Mouse (Mus musculus) hindbrain, embryonic 14.5 days (tissue): ENCODE results near the gene Stk38. TPM values are rescaled to one million over a fixed set of nuclear protein-coding genes. Genes with fewer than 3 reads are reported as not detected.

Experiments used
- ATAC-seq: fragments of 200-750 bp; cut with Nextera tagmentation; 2 replicates; pipeline ENCODE4 v1.8.0; 2017; ENCODE audit warnings: moderate number of reproducible peaks, mild to moderate bottlenecking, moderate TSS enrichment, moderate library complexity; ENCODE audit not compliant: low FRiP score
- DNase-seq: peaks from one replicate; pipeline ENCODE4 v3.0.0-alpha.2; 2015; ENCODE audit warnings: low spot score
- H3K27ac ChIP-seq: fragments of 300-500 bp; sonication (generic); 2 replicates; pipeline ENCODE4 v1.5.1; 2014; ENCODE audit warnings: mild to moderate bottlenecking, moderate library complexity
- H3K27me3 ChIP-seq: fragments of 300-500 bp; sonication (generic); 2 replicates; pipeline ENCODE4 v1.6.1; 2014; ENCODE audit warnings: mild to moderate bottlenecking, low read length, mixed read lengths; ENCODE audit not compliant: control insufficient read depth, insufficient read depth
- H3K36me3 ChIP-seq: fragments of 300-500 bp; sonication (generic); replicated peaks from 2 replicates; pipeline ENCODE4 v1.6.1; 2014; ENCODE audit not compliant: control insufficient read depth, insufficient read depth
- H3K4me1 ChIP-seq: fragments of 300-500 bp; sonication (generic); replicated peaks from 2 replicates; pipeline ENCODE4 v1.6.1; 2014; ENCODE audit warnings: antibody characterized with exemption, low read length, mixed read lengths; ENCODE audit not compliant: control insufficient read depth, insufficient read depth
- H3K4me2 ChIP-seq: fragments of 300-500 bp; sonication (generic); replicated peaks from 2 replicates; pipeline ENCODE4 v1.6.1; 2014; ENCODE audit warnings: mild to moderate bottlenecking, moderate library complexity
- H3K4me3 ChIP-seq: fragments of 300-500 bp; sonication (generic); replicated peaks from 2 replicates; pipeline ENCODE4 v1.5.1; 2014; ENCODE audit warnings: mild to moderate bottlenecking, low read length
- H3K9ac ChIP-seq: fragments of 300-500 bp; sonication (generic); 2 replicates; pipeline ENCODE4 v1.6.1; 2014
- H3K9me3 ChIP-seq: fragments of 300-500 bp; sonication (generic); 2 replicates; pipeline ENCODE4 v1.6.1; 2016; ENCODE audit warnings: low read length; ENCODE audit not compliant: control insufficient read depth
- WGBS: fragments of 180-500 bp; shearing (Covaris S2); extraction: QIAGEN DNeasy Blood & Tissue Kit; methylation state at CpG from one replicate; pipeline ENCODE4 v1.1.7; 2014; 5-methylcytosine and 5-hydroxymethylcytosine counted together
- polyA plus RNA-seq: library from polyadenylated mRNA; unstranded; fragments of >200 nt; fragmentation: Nextera tagmentation; extraction: Ambion mirVana; gene quantifications from 2 replicates; pipeline ENCODE4 v1.2.1, GENCODE M21; 2014

Gene Stk38
- polyA plus RNA-seq, 1 experiment from 2014 or later = 85.0 TPM

DNA sequence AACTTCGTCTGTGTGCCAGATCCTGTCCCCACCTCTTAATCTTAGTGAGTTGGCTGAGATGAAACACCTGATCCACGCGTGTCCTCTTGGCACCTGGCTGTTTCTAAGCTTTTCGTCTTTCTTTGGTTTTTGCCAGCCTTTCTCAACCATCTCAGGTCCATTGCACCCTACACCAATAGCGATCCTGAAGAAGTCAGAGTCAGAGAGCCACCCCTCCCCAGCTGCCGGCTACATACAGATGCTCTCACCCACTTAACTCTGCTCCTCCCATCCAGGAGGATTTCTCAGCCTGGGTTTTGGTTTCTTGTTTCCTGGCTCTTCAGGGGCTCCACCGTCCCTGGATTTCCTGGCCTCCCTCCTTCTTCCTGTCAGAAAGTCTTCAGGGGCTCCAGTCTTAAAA, 11.6 kb upstream of the Stk38 start:
- DNase-seq (no peak), ATAC-seq (no peak)
- Histone ChIP-seq H3K9ac (no peak overlapping the region), H3K27ac (no peak overlapping the region), H3K4me1 (no peaks in the 10 kb centered on the region), H3K4me3 (no peak overlapping the region), H3K9me3 (no peaks in the 10 kb centered on the region), H3K36me3 (no peaks in the 10 kb centered on the region), H3K27me3 (no peaks in the 10 kb centered on the region), H3K4me2 (no peak overlapping the region)
- WGBS = 83% methylated on average over 7 of the region's 7 CpGs

DNA sequence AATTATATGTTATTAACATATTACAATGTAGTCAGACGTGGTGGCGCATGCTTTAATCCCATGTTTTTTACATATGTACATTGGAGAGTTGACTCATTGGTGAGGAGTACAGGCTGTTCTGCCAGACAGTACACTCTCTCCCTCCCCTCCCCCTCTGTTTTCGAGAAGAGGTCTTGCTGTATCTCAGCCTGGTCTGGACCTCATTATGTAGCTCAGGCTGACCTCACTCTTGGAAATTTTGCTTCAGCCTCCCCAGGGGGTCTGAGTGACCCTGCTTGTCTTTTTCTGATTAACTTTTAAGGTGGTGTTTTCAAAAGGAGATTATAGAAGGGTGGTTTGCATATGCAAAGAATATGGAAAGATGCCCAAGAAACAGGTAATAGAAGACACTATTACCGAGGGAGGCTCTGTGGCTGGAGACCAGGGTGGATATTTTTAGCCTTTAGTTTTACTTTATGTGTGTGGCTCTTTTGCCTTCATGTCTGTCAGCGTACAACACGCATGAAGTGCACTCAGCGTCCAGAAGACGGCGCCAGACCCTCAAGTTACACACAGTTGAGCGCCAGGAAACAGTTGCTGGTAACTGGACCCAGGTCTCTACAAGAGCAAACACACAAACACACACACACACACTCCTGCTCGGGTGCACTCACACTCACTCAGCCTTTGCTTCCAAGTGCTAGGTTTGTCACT, 10.6 kb upstream of the Stk38 start:
- H3K27ac ChIP-seq = no peak overlapping the region
- no peak overlapping the region for H3K4me3 ChIP-seq
- H3K36me3 ChIP-seq = no peaks in the 10 kb centered on the region
- no peak overlapping the region for H3K4me2 ChIP-seq
- DNase-seq (no peak), ATAC-seq (no peak)
- 45% methylated on average over 11 of the region's 11 CpGs for WGBS
- H3K9ac ChIP-seq = no peak overlapping the region
- no peaks in the 10 kb centered on the region for H3K9me3 ChIP-seq
- no peaks in the 10 kb centered on the region for H3K27me3 ChIP-seq
- H3K4me1 ChIP-seq = no peaks in the 10 kb centered on the region

DNA sequence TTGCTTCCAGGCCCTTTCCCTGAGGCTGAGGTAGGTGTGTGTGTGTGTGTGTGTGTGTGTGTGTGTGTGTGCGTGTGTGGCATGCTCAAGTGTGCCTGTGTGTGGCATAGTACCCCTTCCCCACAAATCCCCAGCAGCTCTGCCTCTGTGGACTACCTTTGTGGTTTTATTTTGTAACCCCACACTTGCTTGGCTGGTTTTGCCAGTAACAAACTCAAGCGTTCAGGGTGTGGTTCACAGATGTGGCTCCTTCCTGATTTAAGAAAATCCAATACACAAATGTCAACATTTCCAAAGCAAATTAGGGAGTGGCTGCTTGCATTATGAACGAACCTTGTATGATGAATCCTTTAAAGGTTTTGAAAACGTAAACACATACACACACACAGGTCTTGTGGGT, 8.9 kb upstream of the Stk38 start:
- Histone ChIP-seq H3K9me3 (no peaks in the 10 kb centered on the region), H3K9ac (no peak overlapping the region), H3K4me1 (no peaks in the 10 kb centered on the region), H3K36me3 (no peaks in the 10 kb centered on the region), H3K4me2 (no peak overlapping the region), H3K27ac (no peak overlapping the region), H3K4me3 (no peak overlapping the region), H3K27me3 (no peaks in the 10 kb centered on the region)
- DNase-seq (no peak), ATAC-seq (no peak)
- WGBS = 87% methylated on average over 4 of the region's 4 CpGs

DNA sequence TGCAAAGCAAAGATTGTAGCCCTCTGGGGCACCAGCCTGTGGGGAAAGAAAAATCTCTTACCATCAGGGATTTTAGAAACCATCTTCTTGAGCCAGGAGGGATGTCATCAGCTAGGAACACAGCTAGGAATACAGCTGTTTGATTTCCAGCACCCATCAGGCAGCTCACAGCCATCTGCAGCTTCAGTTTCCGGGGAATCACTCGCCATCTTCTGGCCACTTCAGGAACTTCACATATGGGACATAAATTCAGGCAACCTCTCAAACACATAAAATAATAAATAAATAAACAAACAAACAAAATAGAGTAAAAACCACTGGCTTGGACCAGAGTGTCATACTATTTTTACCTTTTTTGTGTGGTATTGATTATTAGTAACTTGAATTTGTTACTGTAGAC, 7.8 kb upstream of the Stk38 start:
- no peak overlapping the region for H3K9ac ChIP-seq
- no peak overlapping the region for H3K4me2 ChIP-seq
- H3K27me3 ChIP-seq = no peaks in the 10 kb centered on the region
- WGBS = 24% methylated on average over 2 of the region's 2 CpGs
- H3K36me3 ChIP-seq = no peaks in the 10 kb centered on the region
- H3K27ac ChIP-seq = no peak overlapping the region
- ATAC-seq (no peak), DNase-seq (no peak)
- no peak overlapping the region for H3K4me3 ChIP-seq
- H3K9me3 ChIP-seq = no peaks in the 10 kb centered on the region
- H3K4me1 ChIP-seq = no peaks in the 10 kb centered on the region

DNA sequence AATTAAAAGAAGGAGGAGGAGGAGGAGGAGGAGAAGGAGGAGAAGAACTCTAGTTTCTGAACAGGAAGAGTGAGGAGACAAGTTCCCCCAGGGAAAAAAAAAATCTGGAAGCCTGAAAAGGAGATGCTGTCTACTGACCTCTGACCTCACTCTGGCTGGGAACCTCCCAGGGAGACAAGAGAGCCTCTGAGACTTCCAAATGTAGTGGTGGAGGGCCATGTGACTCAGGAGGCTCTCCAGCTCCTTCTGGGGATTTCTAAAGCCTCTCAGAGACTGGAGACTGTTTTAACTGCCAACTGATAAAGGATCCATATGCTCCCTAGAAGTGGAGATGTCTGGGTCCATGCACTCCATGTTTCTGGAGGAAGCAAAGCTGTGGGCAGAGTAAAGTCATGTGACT, 6.4 kb upstream of the Stk38 start:
- Histone ChIP-seq H3K9ac (no peak overlapping the region), H3K27me3 (no peaks in the 10 kb centered on the region), H3K27ac (no peak overlapping the region), H3K4me1 (no peaks in the 10 kb centered on the region), H3K36me3 (no peaks in the 10 kb centered on the region), H3K9me3 (no peaks in the 10 kb centered on the region), H3K4me3 (no peak overlapping the region), H3K4me2 (no peak overlapping the region)
- DNase-seq (no peak), ATAC-seq (no peak)

DNA sequence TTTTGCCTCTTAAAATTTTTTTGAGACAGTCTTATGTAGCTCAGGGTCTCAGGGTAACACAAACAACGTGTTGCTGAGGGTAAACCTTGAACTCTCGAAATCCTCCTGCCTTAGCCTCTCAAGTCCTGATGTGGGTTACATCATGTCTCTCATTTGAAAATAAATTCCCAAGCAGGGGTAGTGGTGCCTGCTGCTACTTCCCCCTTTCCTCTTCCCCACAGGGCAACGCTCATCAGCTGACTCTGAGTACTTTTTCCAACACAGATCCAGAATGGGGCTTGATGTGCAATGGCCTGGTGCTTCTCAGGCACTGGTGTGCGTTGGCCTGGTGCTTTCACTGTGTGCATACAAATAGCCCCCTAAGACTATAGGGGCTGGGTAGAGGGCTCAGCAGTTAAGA, 1.4 kb upstream of the Stk38 start:
- DNase-seq = no peak
- Histone ChIP-seq H3K9ac (no peak overlapping the region), H3K4me1 (peaks cover 22% of the 10 kb centered on the region), H3K27ac (no peak overlapping the region), H3K9me3 (no peaks in the 10 kb centered on the region), H3K4me3 (no peak overlapping the region), H3K4me2 (no peak overlapping the region), H3K27me3 (no peaks in the 10 kb centered on the region), H3K36me3 (no peaks in the 10 kb centered on the region)
- ATAC-seq = no peak
- WGBS = 89% methylated on average over 4 of the region's 4 CpGs

DNA sequence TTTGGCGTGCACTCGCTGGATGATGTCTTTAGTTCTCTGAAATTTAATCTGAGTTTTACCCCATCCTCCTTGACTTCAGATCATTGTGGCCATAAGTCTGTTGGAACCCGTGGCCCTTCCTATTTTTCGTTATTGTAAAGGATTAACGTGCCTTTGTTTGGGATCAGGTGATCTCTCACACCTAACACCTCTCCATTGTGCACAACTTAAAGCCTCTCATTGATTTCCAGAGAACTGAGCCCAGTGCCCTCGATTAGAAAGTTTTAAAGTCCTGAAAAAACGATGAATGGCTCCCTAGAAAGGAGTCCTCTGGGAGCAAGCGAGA, 493 bp upstream of the Stk38 start:
- peak overlapping the region; percentile 93 for H3K27ac ChIP-seq
- ATAC-seq = no peak
- H3K4me1 ChIP-seq = peaks cover 22% of the 10 kb centered on the region
- peak overlapping the region; percentile 82 for H3K4me2 ChIP-seq
- H3K27me3 ChIP-seq = no peaks in the 10 kb centered on the region
- H3K9me3 ChIP-seq = no peaks in the 10 kb centered on the region
- DNase-seq = no peak
- H3K9ac ChIP-seq = peak overlapping the region; percentile 95
- H3K4me3 ChIP-seq = peak overlapping the region; percentile 72
- H3K36me3 ChIP-seq = no peaks in the 10 kb centered on the region
- WGBS = 14% methylated on average over 8 of the region's 8 CpGs

DNA sequence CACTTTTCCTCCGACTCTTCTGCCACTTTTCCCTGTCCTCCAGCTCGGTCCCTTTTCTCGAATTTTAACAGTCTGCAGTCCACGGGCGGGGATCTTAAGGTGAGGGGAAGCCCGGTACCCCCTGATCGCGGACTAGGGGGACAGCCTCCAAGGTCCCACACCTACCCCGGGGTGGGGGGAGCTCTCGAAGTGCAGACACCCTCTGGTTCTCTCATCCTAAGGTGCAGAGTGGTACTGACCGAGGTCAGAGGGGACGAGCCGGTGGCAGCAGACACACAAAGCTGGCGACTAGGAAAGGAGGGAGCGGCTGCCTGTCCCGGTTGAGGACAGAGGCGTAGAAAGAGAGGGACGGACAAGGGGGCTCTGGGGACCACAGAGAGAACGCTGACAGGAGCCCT, 553 bp downstream of the Stk38 start:
- ATAC-seq (no peak), DNase-seq (no peak)
- no peaks in the 10 kb centered on the region for H3K9me3 ChIP-seq
- H3K4me1 ChIP-seq = peaks cover 22% of the 10 kb centered on the region
- under 1% methylated on average over 19 of the region's 19 CpGs for WGBS
- peak overlapping the region; percentile 95 for H3K9ac ChIP-seq
- H3K27ac ChIP-seq = peak overlapping the region; percentile 93
- H3K4me3 ChIP-seq = peak overlapping the region; percentile 72
- no peaks in the 10 kb centered on the region for H3K36me3 ChIP-seq
- no peaks in the 10 kb centered on the region for H3K27me3 ChIP-seq
- peak overlapping the region; percentile 82 for H3K4me2 ChIP-seq

DNA sequence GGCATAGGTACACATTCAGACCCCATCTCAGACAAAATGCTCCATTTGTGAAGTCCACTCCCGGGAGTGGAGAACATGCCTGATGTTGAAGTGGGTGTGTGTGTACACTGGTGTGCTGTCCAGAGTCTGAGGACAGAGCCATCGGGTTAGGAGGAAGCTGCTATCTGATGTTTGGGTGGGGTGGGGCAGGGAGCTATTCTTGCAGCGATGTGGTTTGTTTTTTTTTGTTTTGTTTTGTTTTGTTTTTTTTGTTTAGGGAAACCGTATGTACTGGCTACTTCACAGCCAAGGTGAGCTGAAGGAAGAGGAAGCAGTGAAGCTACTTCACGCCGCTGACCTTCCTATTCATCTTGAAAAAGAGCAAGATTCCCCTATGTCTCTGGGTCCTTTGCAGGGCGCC, 983 bp downstream of the Stk38 start:
- Histone ChIP-seq H3K9me3 (no peaks in the 10 kb centered on the region), H3K9ac (peak overlapping the region; percentile 95), H3K4me2 (peak overlapping the region; percentile 82), H3K4me1 (peaks cover 22% of the 10 kb centered on the region), H3K27me3 (no peaks in the 10 kb centered on the region), H3K27ac (peak overlapping the region; percentile 93), H3K36me3 (no peaks in the 10 kb centered on the region), H3K4me3 (peak overlapping the region; percentile 72)
- 8% methylated on average over 7 of the region's 7 CpGs for WGBS
- ATAC-seq (no peak), DNase-seq (no peak)

DNA sequence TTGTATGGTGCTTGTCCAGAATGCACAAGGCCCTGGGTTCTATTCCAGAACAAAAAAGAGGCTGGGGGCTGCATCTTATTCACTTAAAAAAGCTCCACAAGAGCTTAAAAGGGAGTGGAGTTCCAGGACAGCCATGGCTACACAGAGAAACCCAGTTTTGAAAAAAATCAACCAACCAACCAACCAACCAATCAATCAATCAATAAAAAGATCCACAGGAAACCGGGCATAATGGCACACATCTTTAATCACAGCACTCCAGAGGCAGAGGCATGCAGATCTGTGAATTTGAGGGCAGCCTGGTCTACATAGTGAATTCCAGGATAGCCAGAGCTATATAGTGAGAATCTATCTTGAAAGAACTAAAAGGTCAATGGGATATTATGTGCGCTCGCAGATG, 2.8 kb downstream of the Stk38 start:
- no peak overlapping the region for H3K4me2 ChIP-seq
- ATAC-seq (no peak), DNase-seq (no peak)
- H3K36me3 ChIP-seq = peaks cover 9% of the 10 kb centered on the region
- peaks cover 22% of the 10 kb centered on the region for H3K4me1 ChIP-seq
- 83% methylated on average over 3 of the region's 3 CpGs for whole genome bisulfite sequencing
- no peaks in the 10 kb centered on the region for H3K27me3 ChIP-seq
- no peak overlapping the region for H3K4me3 ChIP-seq
- H3K9me3 ChIP-seq = no peaks in the 10 kb centered on the region
- H3K9ac ChIP-seq = no peak overlapping the region
- H3K27ac ChIP-seq = no peak overlapping the region
